Mouse (Mus musculus): Measurements from ENCODE around the gene Plxnc1. TPM values are rescaled to one million over a fixed set of nuclear protein-coding genes. Genes with fewer than 3 reads are reported as not detected.

The Plxnc1 gene
- total and polyA plus RNA-seq, 3 experiments = 27.6 to 34.4 (median 33.0) TPM

- peaks cover 37 to 67% of the 10 kb centered on the region in 2 experiments for H3K4me1 ChIP-seq (ENCODE audit: control insufficient read depth in 1 of 2, insufficient read depth in 2 of 2)
- no peaks in the 10 kb centered on the region for H3K9me3 ChIP-seq (replicated peaks; ENCODE audit: low read length)
- H3K36me3 ChIP-seq (replicated peaks in 1 of 2; ENCODE audit: control insufficient read depth in 1 of 2, insufficient read depth in 1 of 2, low read length in 1 of 2) = peaks cover 27 to 36% of the 10 kb centered on the region in 2 experiments
- dilution Hi-C loops (cut with MboI; ENCODE audit: extremely low pct_ligation_motif_present, extremely low pct_unique_long_range_greater_than_20kb, low sequenced_read_pairs) = no loop called here
- peak overlapping the region; percentile 49 for H3K9ac ChIP-seq (ENCODE audit: insufficient read depth, low read depth)
- H3K27ac ChIP-seq (ENCODE audit: insufficient read depth, low read depth) = peak overlapping the region; percentile 96
- TF ChIP-seq NRF1 (IDR thresholded peaks at IDR 0.05; ENCODE audit: low read depth, low read length) = peak; percentile 32; the same call in 1 of the 2 replicates
- peak; percentile 79; the same call in 1 of the 2 replicates for TF ChIP-seq TCF12 (IDR thresholded peaks at IDR 0.05; ENCODE audit: low read depth, low read length)
- TF ChIP-seq EP300 (IDR thresholded peaks at IDR 0.05; ENCODE audit: low read length) = peak; percentile 72
- TF ChIP-seq USF1 (IDR thresholded peaks at IDR 0.05; ENCODE audit: low read depth, low read length) = no peak
- TF ChIP-seq ETS1 (conservative IDR thresholded peaks at IDR 0.05; ENCODE audit: low read depth, low read length) = peak; percentile 94
- TF ChIP-seq PAX5 (IDR thresholded peaks at IDR 0.05; ENCODE audit: low read length) = no peak
- TF ChIP-seq ZMIZ1 (IDR thresholded peaks at IDR 0.05; ENCODE audit: low read depth, low read length) = no peak
- TF ChIP-seq MAFK (IDR thresholded peaks at IDR 0.05; ENCODE audit: insufficient replicate concordance, low read length) = 0 out of 2 replicates have a peak, but pooled peaks have one; percentile 53
- peak; percentile 87 for TF ChIP-seq IRF4 (IDR thresholded peaks at IDR 0.05; ENCODE audit: low read depth, low read length)
- no peak for TF ChIP-seq NELFE (IDR thresholded peaks at IDR 0.05; ENCODE audit: low read depth, low read length)
- TF ChIP-seq RCOR1 (conservative IDR thresholded peaks at IDR 0.05; ENCODE audit: low read depth, low read length) = peak; percentile 65; the same call in 1 of the 2 replicates
- no peak for TF ChIP-seq JUN (IDR thresholded peaks at IDR 0.05; ENCODE audit: insufficient read depth, low read depth, low read length)
- TF ChIP-seq MXI1 (IDR thresholded peaks at IDR 0.05; ENCODE audit: low read depth, low read length) = peak; percentile 74; the same call in 1 of the 2 replicates
- TF ChIP-seq CHD1 (IDR thresholded peaks at IDR 0.05; ENCODE audit: low read depth, low read length) = peak; percentile 45; the same call in 1 of the 2 replicates
- peak; percentile 78 for TF ChIP-seq MEF2A (IDR thresholded peaks at IDR 0.05; ENCODE audit: borderline replicate concordance, low read depth, low read length)
- TF ChIP-seq JUND (conservative IDR thresholded peaks at IDR 0.05; ENCODE audit: low read depth, low read length) = peak; percentile 44; the same call in 1 of the 2 replicates
- peak; percentile 75 for TF ChIP-seq SIN3A (IDR thresholded peaks at IDR 0.05; ENCODE audit: low read length)
- no peak for TF ChIP-seq MYC (IDR thresholded peaks at IDR 0.05; ENCODE audit: low read depth, low read length)
- TF ChIP-seq E2F4 (IDR thresholded peaks at IDR 0.05; ENCODE audit: insufficient replicate concordance, low read depth, low read length) = no peak
- no peak for TF ChIP-seq GABPA (IDR thresholded peaks at IDR 0.05; ENCODE audit: insufficient replicate concordance, low read depth, low read length)
- TF ChIP-seq TBP (conservative IDR thresholded peaks at IDR 0.05; ENCODE audit: low read depth, low read length) = no peak
- TF ChIP-seq POLR2A (IDR thresholded peaks at IDR 0.05; ENCODE audit: low read depth, low read length) = no peak; the same call in 1 of the 2 replicates
- TF ChIP-seq POLR2AphosphoS2 (IDR thresholded peaks at IDR 0.05; ENCODE audit: low read depth, low read length) = no peak
- peak; percentile 76 for TF ChIP-seq MAZ (IDR thresholded peaks at IDR 0.05; ENCODE audit: low read depth, low read length)
- TF ChIP-seq BHLHE40 (IDR thresholded peaks at IDR 0.05; ENCODE audit: low read depth, low read length) = peak; percentile 94
- no peak for TF ChIP-seq ZNF384 (IDR thresholded peaks at IDR 0.05; ENCODE audit: low read depth, low read length)
- no peak for TF ChIP-seq UBTF (IDR thresholded peaks at IDR 0.05; ENCODE audit: low read depth, low read length)
- peak; percentile 57; the same call in 1 of the 2 replicates for TF ChIP-seq CHD2 (IDR thresholded peaks at IDR 0.05; ENCODE audit: low read length)
- no peak for TF ChIP-seq ZC3H11A (IDR thresholded peaks at IDR 0.05; ENCODE audit: low read depth, low read length)
- TF ChIP-seq KAT2A (IDR thresholded peaks at IDR 0.05; ENCODE audit: insufficient replicate concordance, low read length) = no peak
- peak overlapping the region; percentile 77 for H3K4me2 ChIP-seq (ENCODE audit: insufficient read depth, low read depth, poor library complexity, severe bottlenecking)
- no peaks in the 10 kb centered on the region for H3K27me3 ChIP-seq (replicated peaks)
- in situ Hi-C loops (cut with MboI; ENCODE audit: low pct_ligation_motif_present, low pct_unique_long_range_greater_than_20kb, low sequenced_read_pairs) = no loop called here
- no peaks in the 10 kb centered on the region; the same call in none of the 2 replicates for H3K79me2 ChIP-seq (replicated peaks; ENCODE audit: control insufficient read depth, extremely low read depth, insufficient read depth, poor library complexity, severe bottlenecking)
- DNase-seq (ENCODE audit: extremely low read depth) = peak; percentile 83
- H3K4me3 ChIP-seq (replicated peaks in 1 of 3; ENCODE audit: low read depth in 2 of 3, low read length in 2 of 3, poor library complexity in 1 of 3) = peak overlapping the region in 1 of 3 experiments; percentile 26
Observed at GRCm38 (mm10) chr10:94849360-94849759, 95.3 kb downstream of the Plxnc1 start.

Data from CH12.LX (cell line).